Mouse (Mus musculus): Measurements from ENCODE around the gene Fam208a. TPM values are rescaled to one million over a fixed set of nuclear protein-coding genes. Genes with fewer than 3 reads are reported as not detected.

The Fam208a gene
- 10 to 100 TPM; 27.3 to 27.4 TPM for total RNA-seq (2021)

GRCm38 (mm10) chr14:27428573-27428972 is at the start of gene Fam208a:
TSS of gene Fam208a (plus strand) at chr14:27428834.
- peak; percentile 92 to 98 for DNase-seq (ENCODE audit: extremely low spot score in 1 of 2, low spot score in 2 of 2)
- intact Hi-C loops (cut with DNase I): loop anchor here (5.0 kb wide), 1 partner anchor 91 kb away; no protein-coding TSS in a partner anchor

- intact Hi-C loops (cut with DNase I): no loop called here
Measured at GRCm38 (mm10) chr14:27379404-27379803, 49.2 kb upstream of the Fam208a start.

GRCm38 (mm10) chr14:27381459-27381858 is 47.2 kb upstream of the Fam208a start:
- intact Hi-C loops (cut with DNase I): loop anchor here (5.0 kb wide), 1 partner anchor 44 kb away; no protein-coding TSS in a partner anchor
- DNase-seq (ENCODE audit: extremely low spot score in 1 of 2, low spot score in 2 of 2): no peak

More at GRCm38 (mm10) chr14:27379404-27379803, 49.2 kb upstream of the Fam208a start:
- DNase-seq (ENCODE audit: extremely low spot score in 1 of 2, low spot score in 2 of 2): no peak

GRCm38 (mm10) chr14:27383321-27383830 is 45.3 kb upstream of the Fam208a start:
- no peak for DNase-seq (ENCODE audit: extremely low spot score in 1 of 2, low spot score in 2 of 2)
- intact Hi-C loops (cut with DNase I): loop anchor here (5.0 kb wide), 1 partner anchor 46 kb away; no protein-coding TSS in a partner anchor

GRCm38 (mm10) chr14:27384143-27384542 is 44.5 kb upstream of the Fam208a start:
- no peak for DNase-seq (ENCODE audit: extremely low spot score in 1 of 2, low spot score in 2 of 2)
- intact Hi-C loops (cut with DNase I): loop anchor here (5.0 kb wide), 1 partner anchor 47 kb away; no protein-coding TSS in a partner anchor

GRCm38 (mm10) chr14:27388616-27389015 is 40.0 kb upstream of the Fam208a start:
- intact Hi-C loops (cut with DNase I): no loop called here

GRCm38 (mm10) chr14:27389722-27390121 is 38.9 kb upstream of the Fam208a start:
- no peak for DNase-seq (ENCODE audit: extremely low spot score in 1 of 2, low spot score in 2 of 2)
- intact Hi-C loops (cut with DNase I): no loop called here

More at GRCm38 (mm10) chr14:27388616-27389015, 40.0 kb upstream of the Fam208a start:
- no peak for DNase-seq (ENCODE audit: extremely low spot score in 1 of 2, low spot score in 2 of 2)

- DNase-seq (ENCODE audit: extremely low spot score in 1 of 2, low spot score in 2 of 2): no peak
- intact Hi-C loops (cut with DNase I): no loop called here
Measured at GRCm38 (mm10) chr14:27390663-27391062, 38.0 kb upstream of the Fam208a start.

- no peak for DNase-seq (ENCODE audit: extremely low spot score in 1 of 2, low spot score in 2 of 2)
- intact Hi-C loops (cut with DNase I): no loop called here
Measured at GRCm38 (mm10) chr14:27391776-27392308, 36.8 kb upstream of the Fam208a start.

- intact Hi-C loops (cut with DNase I): no loop called here
Measured at GRCm38 (mm10) chr14:27392660-27393059, 36.0 kb upstream of the Fam208a start.

GRCm38 (mm10) chr14:27393806-27394205 is 34.8 kb upstream of the Fam208a start:
- intact Hi-C loops (cut with DNase I): no loop called here
- no peak for DNase-seq (ENCODE audit: extremely low spot score in 1 of 2, low spot score in 2 of 2)

More at GRCm38 (mm10) chr14:27392660-27393059, 36.0 kb upstream of the Fam208a start:
- DNase-seq (ENCODE audit: extremely low spot score in 1 of 2, low spot score in 2 of 2): no peak

- intact Hi-C loops (cut with DNase I): no loop called here
- no peak for DNase-seq (ENCODE audit: extremely low spot score in 1 of 2, low spot score in 2 of 2)
Measured at GRCm38 (mm10) chr14:27396424-27396823, 32.2 kb upstream of the Fam208a start.

- intact Hi-C loops (cut with DNase I): no loop called here
Measured at GRCm38 (mm10) chr14:27397526-27397925, 31.1 kb upstream of the Fam208a start.

GRCm38 (mm10) chr14:27400495-27400894 is 28.1 kb upstream of the Fam208a start:
- intact Hi-C loops (cut with DNase I): no loop called here
- DNase-seq (ENCODE audit: extremely low spot score in 1 of 2, low spot score in 2 of 2): no peak

More at GRCm38 (mm10) chr14:27397526-27397925, 31.1 kb upstream of the Fam208a start:
- DNase-seq (ENCODE audit: extremely low spot score in 1 of 2, low spot score in 2 of 2): no peak

GRCm38 (mm10) chr14:27401717-27402278 is 26.8 kb upstream of the Fam208a start:
- intact Hi-C loops (cut with DNase I): no loop called here
- no peak for DNase-seq (ENCODE audit: extremely low spot score in 1 of 2, low spot score in 2 of 2)

- intact Hi-C loops (cut with DNase I): no loop called here
Measured at GRCm38 (mm10) chr14:27402332-27403250, 26.0 kb upstream of the Fam208a start.

GRCm38 (mm10) chr14:27405452-27405851 is 23.2 kb upstream of the Fam208a start:
- intact Hi-C loops (cut with DNase I): no loop called here
- no peak for DNase-seq (ENCODE audit: extremely low spot score in 1 of 2, low spot score in 2 of 2)

More at GRCm38 (mm10) chr14:27402332-27403250, 26.0 kb upstream of the Fam208a start:
- DNase-seq (ENCODE audit: extremely low spot score in 1 of 2, low spot score in 2 of 2): no peak

GRCm38 (mm10) chr14:27405947-27406346 is 22.7 kb upstream of the Fam208a start:
- no peak for DNase-seq (ENCODE audit: extremely low spot score in 1 of 2, low spot score in 2 of 2)
- intact Hi-C loops (cut with DNase I): no loop called here

GRCm38 (mm10) chr14:27408240-27408639 is 20.4 kb upstream of the Fam208a start:
- DNase-seq (ENCODE audit: extremely low spot score in 1 of 2, low spot score in 2 of 2): no peak
- intact Hi-C loops (cut with DNase I): no loop called here

Data from left cerebral cortex, postnatal 10 days (tissue).